ENCODE assay signal across 8 mouse cellular contexts in the genomic region with DNA sequence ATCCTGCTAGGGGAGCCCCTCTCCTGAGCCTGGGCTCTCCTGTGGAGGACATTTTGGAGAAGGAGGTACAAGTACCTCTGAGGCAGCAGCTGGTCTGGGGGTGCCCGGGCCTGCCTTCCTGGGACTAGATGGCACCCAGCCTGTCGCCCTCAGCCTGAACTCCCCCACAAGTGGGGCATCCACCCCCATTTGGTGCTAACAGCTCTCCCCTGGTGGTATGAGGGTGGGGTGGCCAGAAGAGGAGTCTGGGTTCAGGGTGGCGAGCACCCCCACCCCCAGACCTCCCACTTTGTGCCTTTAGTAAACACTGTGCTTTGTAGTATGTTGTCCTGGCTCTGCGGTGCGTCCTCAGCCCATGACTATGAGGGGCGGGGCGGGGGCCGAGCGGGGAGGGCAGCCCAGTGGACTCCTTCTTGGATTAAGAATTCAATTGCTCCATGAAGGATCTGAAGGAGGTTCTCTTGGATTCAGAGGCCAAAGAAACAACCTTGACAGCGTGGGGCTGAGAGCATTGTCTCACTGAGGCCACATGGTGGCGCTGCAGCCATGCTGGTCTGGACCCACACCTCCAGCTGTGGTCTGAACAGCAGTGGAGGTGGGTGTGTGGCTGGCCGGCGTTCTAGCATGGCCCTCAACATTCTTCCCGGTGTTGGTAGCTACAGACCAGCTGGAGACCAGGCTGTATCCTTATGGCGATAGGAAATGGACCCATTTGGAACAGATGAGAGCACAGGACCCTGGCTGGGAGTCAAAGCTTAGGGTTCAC. TPM values are rescaled to one million over a fixed set of nuclear protein-coding genes. Genes with fewer than 3 reads are reported as not detected.
DNase-seq lines count a peak whose midpoint lies in the region; ATAC-seq and TF ChIP-seq lines count a peak whose summit lies in the region.

No protein-coding gene starts in this region.

- no peaks in the 10 kb centered on the region for H3K27me3 ChIP-seq in embryonic facial prominence, embryonic 11.5 days (ENCODE audit: control insufficient read depth, insufficient read depth, low read length)
- H3K27me3 ChIP-seq in heart, embryonic 14.5 days (ENCODE audit: control insufficient read depth, insufficient read depth, low read length): no peaks in the 10 kb centered on the region
- H3K27me3 ChIP-seq in kidney, postnatal 0 days (ENCODE audit: insufficient read depth, low read length): no peaks in the 10 kb centered on the region
- no peaks in the 10 kb centered on the region for H3K27me3 ChIP-seq in lung, postnatal 0 days (replicated peaks; ENCODE audit: insufficient read depth, low read length)

- WGBS in embryonic facial prominence, embryonic 11.5 days: 23% methylated on average over 15 of the region's 15 CpGs
- WGBS in heart, embryonic 14.5 days: 28% methylated on average over 15 of the region's 15 CpGs
- WGBS in kidney, postnatal 0 days: 24% methylated on average over 15 of the region's 15 CpGs
- 10% methylated on average over 13 of the region's 15 CpGs for WGBS in lung, postnatal 0 days

- H3K27ac ChIP-seq in embryonic facial prominence, embryonic 11.5 days (replicated peaks; ENCODE audit: low read depth, low read length): no peak overlapping the region
- peak overlapping the region in 1 of 2 experiments; percentile 59; a peak in 1 of 4 replicates for H3K27ac ChIP-seq in heart, embryonic 14.5 days (replicated peaks in 1 of 2; ENCODE audit: control insufficient read depth in 1 of 2, insufficient read depth in 1 of 2, low read depth in 2 of 2, low read length in 2 of 2)
- no peak overlapping the region for H3K27ac ChIP-seq in kidney, postnatal 0 days
- no peak overlapping the region for H3K27ac ChIP-seq in lung, postnatal 0 days (ENCODE audit: low read length)

- H3K36me3 ChIP-seq in embryonic facial prominence, embryonic 11.5 days (replicated peaks; ENCODE audit: control insufficient read depth, insufficient read depth, low read depth, low read length): no peaks in the 10 kb centered on the region
- H3K36me3 ChIP-seq in heart, embryonic 14.5 days (ENCODE audit: control insufficient read depth, insufficient read depth, low read length): peaks cover 36% of the 10 kb centered on the region
- H3K36me3 ChIP-seq in kidney, postnatal 0 days (ENCODE audit: insufficient read depth, low read length): 0 out of 2 replicates have a peak, but pooled peaks cover 3% of the 10 kb centered on the region
- H3K36me3 ChIP-seq in lung, postnatal 0 days (ENCODE audit: insufficient read depth, low read length): no peaks in the 10 kb centered on the region

- TF ChIP-seq EP300 in lung, postnatal 0 days (IDR thresholded peaks at IDR 0.05): no peak

- H3K4me1 ChIP-seq in embryonic facial prominence, embryonic 11.5 days (ENCODE audit: control insufficient read depth, insufficient read depth, low read length): peaks cover 14% of the 10 kb centered on the region
- H3K4me1 ChIP-seq in heart, embryonic 14.5 days (ENCODE audit: control insufficient read depth in 2 of 2, insufficient read depth in 2 of 2, low read length in 2 of 2): peaks cover 20 to 28% of the 10 kb centered on the region in 2 experiments
- H3K4me1 ChIP-seq in kidney, postnatal 0 days (replicated peaks; ENCODE audit: insufficient read depth, low read length): no peaks in the 10 kb centered on the region
- H3K4me1 ChIP-seq in lung, postnatal 0 days (ENCODE audit: insufficient read depth, low read depth, low read length): no peaks in the 10 kb centered on the region

- H3K4me3 ChIP-seq in embryonic facial prominence, embryonic 11.5 days (ENCODE audit: low read depth, low read length): no peak overlapping the region
- H3K4me3 ChIP-seq in heart, embryonic 14.5 days (ENCODE audit: control insufficient read depth in 1 of 2, insufficient read depth in 1 of 2, low read depth in 1 of 2, low read length in 2 of 2): no peak overlapping the region
- H3K4me3 ChIP-seq in kidney, postnatal 0 days (replicated peaks; ENCODE audit: low read depth, low read length): no peak overlapping the region
- no peak overlapping the region for H3K4me3 ChIP-seq in lung, postnatal 0 days (ENCODE audit: low read depth, low read length)

- peak; percentile 21; the same call in 1 of the 2 replicates for ATAC-seq in embryonic facial prominence, embryonic 11.5 days (replicated peaks; ENCODE audit: insufficient number of reproducible peaks, low FRiP score, low TSS enrichment, low read depth)
- ATAC-seq in heart, embryonic 14.5 days (ENCODE audit: insufficient number of reproducible peaks, insufficient read depth, low FRiP score, low read depth): peak; percentile 45
- ATAC-seq in kidney, postnatal 0 days (replicated peaks; ENCODE audit: low FRiP score, low read depth): peak; percentile 55; the same call in 1 of the 2 replicates
- peak; percentile 80 for ATAC-seq in lung, postnatal 0 days

- peak; percentile 57 for DNase-seq in CD4-positive helper T cell, adult 2 months (ENCODE audit: low read depth, low spot score)
- DNase-seq in adipocyte (ENCODE audit: low spot score): peak; percentile 72
- DNase-seq in embryonic facial prominence, embryonic 11.5 days (ENCODE audit: low spot score): peak; percentile 93
- DNase-seq in kidney, postnatal 0 days (ENCODE audit: low spot score): peak; percentile 86
- DNase-seq in lung, postnatal 0 days (ENCODE audit: low spot score): peak; percentile 90
- peak; percentile 49 for DNase-seq in ovary, postnatal 10 days (ENCODE audit: low spot score)
- DNase-seq in thymus, postnatal 25 days: peak; percentile 64

- H3K9me3 ChIP-seq in embryonic facial prominence, embryonic 11.5 days (replicated peaks; ENCODE audit: control insufficient read depth, low read length): no peaks in the 10 kb centered on the region
- no peaks in the 10 kb centered on the region for H3K9me3 ChIP-seq in heart, embryonic 14.5 days (ENCODE audit: control insufficient read depth, low read length)
- H3K9me3 ChIP-seq in kidney, postnatal 0 days (replicated peaks; ENCODE audit: low read length): no peaks in the 10 kb centered on the region
- H3K9me3 ChIP-seq in lung, postnatal 0 days (ENCODE audit: low read length): no peaks in the 10 kb centered on the region

- TF ChIP-seq CTCF in kidney, postnatal 0 days (IDR thresholded peaks at IDR 0.05; ENCODE audit: low read depth): peak; percentile 91
- TF ChIP-seq CTCF in lung, postnatal 0 days (IDR thresholded peaks at IDR 0.05): peak; percentile 98

- H3K9ac ChIP-seq in embryonic facial prominence, embryonic 11.5 days (replicated peaks; ENCODE audit: low read length): no peak overlapping the region
- no peak overlapping the region; the same call in 1 of the 2 replicates for H3K9ac ChIP-seq in heart, embryonic 14.5 days (ENCODE audit: low read length)
- H3K9ac ChIP-seq in kidney, postnatal 0 days (ENCODE audit: low read depth, low read length): no peak overlapping the region
- H3K9ac ChIP-seq in lung, postnatal 0 days (replicated peaks; ENCODE audit: low read depth): no peak overlapping the region

- H3K4me2 ChIP-seq in embryonic facial prominence, embryonic 11.5 days (ENCODE audit: low read depth, low read length): no peak overlapping the region
- H3K4me2 ChIP-seq in heart, embryonic 14.5 days (ENCODE audit: low read length): no peak overlapping the region
- no peak overlapping the region for H3K4me2 ChIP-seq in kidney, postnatal 0 days (ENCODE audit: low read length)
- H3K4me2 ChIP-seq in lung, postnatal 0 days (replicated peaks; ENCODE audit: low read depth, low read length): no peak overlapping the region

RNA-seq across cellular contexts. Expression of gene Mdfi, which starts 42.2 kb away (rescaled TPM):
- 75.2 and 95.7 TPM in 2 replicates for polyA plus RNA-seq in embryonic facial prominence, embryonic 11.5 days (2014; fragmentation: Nextera tagmentation; extraction: Ambion mirVana)
- polyA plus RNA-seq in heart, embryonic 14.5 days (2014; fragmentation: Nextera tagmentation; extraction: Ambion mirVana): 10.4 and 26.3 TPM in 2 replicates
- polyA plus RNA-seq in kidney, postnatal 0 days (2015; fragmentation: Nextera tagmentation; extraction: Ambion mirVana): 5.5 and 6.2 TPM in 2 replicates
- polyA plus RNA-seq in lung, postnatal 0 days (2015; fragmentation: Nextera tagmentation; extraction: Ambion mirVana): 8.3 and 9.3 TPM in 2 replicates

RNA-seq across cellular contexts. Expression of gene Tfeb, which starts 55.5 kb away (rescaled TPM):
- polyA plus RNA-seq in embryonic facial prominence, embryonic 11.5 days (2014; fragmentation: Nextera tagmentation; extraction: Ambion mirVana): 2.1 and 2.8 TPM in 2 replicates
- polyA plus RNA-seq in heart, embryonic 14.5 days (2014; fragmentation: Nextera tagmentation; extraction: Ambion mirVana): 17.8 and 21.2 TPM in 2 replicates
- 23.0 and 23.1 TPM in 2 replicates for polyA plus RNA-seq in kidney, postnatal 0 days (2015; fragmentation: Nextera tagmentation; extraction: Ambion mirVana)
- polyA plus RNA-seq in lung, postnatal 0 days (2015; fragmentation: Nextera tagmentation; extraction: Ambion mirVana): 17.8 and 21.3 TPM in 2 replicates

Comparison
In these comparisons a context has a peak if more than half of its experiments do, and no peak if none do; other contexts are left out.
1. ATAC-seq: peak in every context shown above with its lines; median percentile 80 in lung, postnatal 0 days; 55 in kidney, postnatal 0 days; 45 in heart, embryonic 14.5 days; 21 in embryonic facial prominence, embryonic 11.5 days.